Mouse (Mus musculus): ENCODE measurements at regions not wholly inside any gene's neighbourhood (a gene's known extent, or its start where the extent isn't known, plus 50 kb on each side); places are given as distances from the start of the nearest gene placed in this dataset.

- no peak for DNase-seq (ENCODE audit: low spot score)
These were observed 213.6 kb upstream of the Akirin2 start for GRCm38 (mm10) chr4:34336971-34337797.

GRCm38 (mm10) chr4:34337852-34338251, 212.9 kb upstream of the Akirin2 start:
- DNase-seq (ENCODE audit: low spot score) = no peak

GRCm38 (mm10) chr4:34340057-34340456, 210.7 kb upstream of the Akirin2 start:
- no peak for DNase-seq (ENCODE audit: low spot score)

GRCm38 (mm10) chr4:34371281-34372032, 179.3 kb upstream of the Akirin2 start:
- no peak for DNase-seq (ENCODE audit: low spot score)

GRCm38 (mm10) chr4:34386338-34386967, 164.3 kb upstream of the Akirin2 start:
- DNase-seq (ENCODE audit: low spot score) = no peak

GRCm38 (mm10) chr4:34391499-34391898, 159.2 kb upstream of the Akirin2 start:
- no peak for DNase-seq (ENCODE audit: low spot score)

GRCm38 (mm10) chr4:34403061-34403460, 147.7 kb upstream of the Akirin2 start:
- peak; percentile 7 for DNase-seq (ENCODE audit: low spot score)

- no peak for DNase-seq (ENCODE audit: low spot score)
These were observed 143.6 kb upstream of the Akirin2 start for GRCm38 (mm10) chr4:34407181-34407580.

- DNase-seq (ENCODE audit: low spot score) = no peak
These were observed 129.8 kb upstream of the Akirin2 start for GRCm38 (mm10) chr4:34420970-34421369.

- DNase-seq (ENCODE audit: low spot score) = no peak
These were observed 126.5 kb upstream of the Akirin2 start for GRCm38 (mm10) chr4:34424131-34424646.

GRCm38 (mm10) chr4:34429003-34429402, 121.7 kb upstream of the Akirin2 start:
- no peak for DNase-seq (ENCODE audit: low spot score)

- no peak for DNase-seq (ENCODE audit: low spot score)
These were observed 121.1 kb upstream of the Akirin2 start for GRCm38 (mm10) chr4:34429456-34430235.

GRCm38 (mm10) chr4:34437316-34437715, 113.4 kb upstream of the Akirin2 start:
- DNase-seq (ENCODE audit: low spot score) = no peak

- DNase-seq (ENCODE audit: low spot score) = no peak
These were observed 101.2 kb upstream of the Akirin2 start for GRCm38 (mm10) chr4:34449582-34449981.

GRCm38 (mm10) chr4:34462591-34462990, 88.1 kb upstream of the Akirin2 start:
- no peak for DNase-seq (ENCODE audit: low spot score)

- DNase-seq (ENCODE audit: low spot score) = no peak
These were observed 84.9 kb upstream of the Akirin2 start for GRCm38 (mm10) chr4:34465845-34466244.

GRCm38 (mm10) chr4:34466309-34466708, 84.4 kb upstream of the Akirin2 start:
- no peak for DNase-seq (ENCODE audit: low spot score)

- no peak for DNase-seq (ENCODE audit: low spot score)
These were observed 82.6 kb upstream of the Akirin2 start for GRCm38 (mm10) chr4:34468096-34468495.

- DNase-seq (ENCODE audit: low spot score) = no peak
These were observed 74.8 kb upstream of the Akirin2 start for GRCm38 (mm10) chr4:34475792-34476448.

- DNase-seq (ENCODE audit: low spot score) = no peak
These were observed 66.5 kb upstream of the Akirin2 start for GRCm38 (mm10) chr4:34484273-34484672.

GRCm38 (mm10) chr4:34485574-34485973, 65.2 kb upstream of the Akirin2 start:
- no peak for DNase-seq (ENCODE audit: low spot score)

All from ovary, postnatal 14 days (tissue).